Mouse (Mus musculus) CD4-positive helper T cell, adult 2 months (primary cell): ENCODE data around the gene Tmem53.
"Not testable (repeated sequence)": the region's sequence is repeated elsewhere in the genome, so short reads cannot be mapped to it uniquely, and the experiment has no call there.

ENCODE experiments used
- DNase-seq: peaks from one replicate; pipeline ENCODE4 v3.0.0-alpha.2; 2012; ENCODE audit warnings: low read depth, missing footprints, low spot score

Gene Tmem53

DNA sequence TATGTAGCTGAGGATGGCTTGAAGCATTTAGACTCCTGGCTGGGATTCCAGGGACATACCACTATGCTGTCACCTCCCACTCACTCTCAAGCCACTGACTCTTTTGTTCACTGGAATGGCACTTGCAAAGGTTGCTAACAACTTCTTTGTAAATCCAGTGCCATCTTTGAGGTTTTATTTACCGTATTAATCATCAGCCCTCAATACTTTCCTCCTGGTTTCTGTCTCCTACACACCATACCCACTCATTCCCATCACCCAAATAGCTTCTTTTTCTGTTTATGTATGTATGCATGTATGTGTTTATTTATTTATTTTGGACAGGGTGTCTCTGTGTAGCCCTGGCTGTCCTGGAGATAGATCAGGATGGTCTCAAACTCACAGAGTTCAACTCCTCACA, 769 bp upstream of the Tmem53 start:
- no peak for DNase-seq

DNA sequence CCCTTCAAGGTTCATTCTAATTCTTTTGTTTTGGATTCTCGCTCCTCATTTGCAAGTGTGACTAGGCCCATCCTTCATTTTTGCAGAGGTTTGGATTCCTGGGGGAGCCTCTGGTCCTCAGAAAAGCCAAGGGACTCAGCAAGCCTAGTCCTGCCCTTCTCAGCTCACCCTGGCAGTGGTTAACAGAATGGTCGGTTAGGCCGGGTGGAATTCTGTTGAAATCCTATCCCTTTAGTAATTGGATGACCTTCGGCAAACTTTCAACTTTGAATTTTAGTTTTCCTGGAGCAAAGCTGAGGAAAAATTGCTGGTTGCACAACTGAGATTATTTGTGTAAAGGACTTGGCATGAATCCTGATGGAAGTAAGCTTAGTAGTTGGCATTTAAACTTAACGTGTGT, 600 bp downstream of the Tmem53 start:
- DNase-seq = no peak

GRCm38 (mm10) chr4:117252755-117253154, 1.0 kb downstream of the Tmem53 start:
- no peak for DNase-seq

DNA sequence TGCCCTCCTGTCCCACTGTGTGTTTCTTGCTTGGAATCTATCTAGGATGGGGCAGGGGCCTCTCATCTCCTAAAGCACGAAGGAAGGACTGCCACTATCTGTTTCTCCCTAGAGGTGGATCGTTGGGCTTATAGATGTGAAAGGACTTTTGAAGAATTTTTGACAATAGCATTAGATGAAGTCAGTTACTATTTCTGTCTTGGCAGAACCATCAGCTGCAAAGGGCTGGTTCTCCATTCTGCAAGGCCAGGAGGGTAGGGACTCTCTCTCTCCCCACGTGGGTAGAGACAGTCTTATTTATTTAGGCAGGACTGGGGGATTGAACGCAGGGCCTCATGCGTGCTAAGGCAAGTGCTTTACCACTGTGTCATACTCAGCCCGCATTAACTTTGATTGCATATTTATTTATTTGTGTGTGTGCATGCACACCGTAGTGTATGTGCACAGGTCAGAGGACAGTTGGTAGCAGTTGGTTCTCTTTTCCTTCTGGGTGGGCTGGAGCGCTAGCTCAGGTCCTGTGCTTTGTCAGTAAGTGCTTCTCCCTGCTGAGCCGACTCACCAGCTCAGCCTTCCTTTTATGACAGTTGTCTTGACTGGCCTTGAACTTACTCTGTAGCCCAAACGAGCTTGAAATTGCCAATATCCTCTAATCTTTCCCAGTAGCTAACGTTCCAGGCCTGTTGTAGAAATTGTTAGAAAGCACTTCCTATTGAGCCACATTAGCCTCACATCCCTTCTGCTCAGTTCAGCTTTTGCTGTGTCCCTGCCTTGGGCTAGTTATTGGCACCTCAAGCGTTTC, 1.7 kb downstream of the Tmem53 start:
- DNase-seq = no peak

GRCm38 (mm10) chr4:117254017-117254627, 2.4 kb downstream of the Tmem53 start:
- DNase-seq = no peak

- DNase-seq = no peak
Measured at GRCm38 (mm10) chr4:117254672-117255071, 2.9 kb downstream of the Tmem53 start.

DNA sequence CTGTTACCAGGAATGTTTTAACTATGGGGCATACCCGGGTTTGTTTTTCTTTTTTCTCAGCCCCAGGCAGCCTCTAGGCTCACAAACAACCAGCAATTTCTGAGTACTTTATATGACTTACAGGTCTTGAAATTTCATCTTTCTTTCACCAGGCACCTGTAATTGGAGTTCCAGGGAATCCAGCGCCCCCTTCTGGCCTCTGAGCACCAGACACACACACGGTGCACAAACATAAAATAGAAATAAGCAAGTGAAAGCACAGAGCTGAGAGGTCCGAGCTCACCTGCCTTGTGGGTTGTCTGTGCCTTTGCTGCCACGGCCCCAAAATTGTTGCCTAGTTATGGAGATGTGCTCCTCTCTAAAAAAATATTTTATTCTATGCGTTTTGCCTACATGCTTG, 8.2 kb downstream of the Tmem53 start:
- DNase-seq = not testable (repeated sequence)

DNA sequence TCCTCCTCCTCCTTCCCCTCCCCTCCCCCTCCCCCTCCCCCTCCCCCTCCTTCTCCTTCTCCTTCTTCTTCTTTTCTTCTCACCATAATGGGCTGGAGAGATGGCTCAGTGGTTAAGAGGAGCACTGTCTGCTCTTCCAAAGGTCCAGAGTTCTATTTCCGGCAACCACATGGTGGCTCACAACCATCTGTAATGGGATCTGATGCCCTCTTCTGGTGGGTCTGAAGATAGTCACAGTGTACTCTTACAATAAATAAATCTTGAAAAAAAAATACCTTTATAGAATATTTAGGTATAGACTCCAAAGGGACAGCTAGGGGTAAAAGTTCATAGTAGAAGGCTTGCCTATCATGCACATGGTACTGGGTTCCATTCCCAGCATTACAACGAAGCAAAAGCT, 9.5 kb downstream of the Tmem53 start:
- no peak for DNase-seq

- DNase-seq = no peak
Measured at GRCm38 (mm10) chr4:117262101-117262913, 10.6 kb downstream of the Tmem53 start.

DNA sequence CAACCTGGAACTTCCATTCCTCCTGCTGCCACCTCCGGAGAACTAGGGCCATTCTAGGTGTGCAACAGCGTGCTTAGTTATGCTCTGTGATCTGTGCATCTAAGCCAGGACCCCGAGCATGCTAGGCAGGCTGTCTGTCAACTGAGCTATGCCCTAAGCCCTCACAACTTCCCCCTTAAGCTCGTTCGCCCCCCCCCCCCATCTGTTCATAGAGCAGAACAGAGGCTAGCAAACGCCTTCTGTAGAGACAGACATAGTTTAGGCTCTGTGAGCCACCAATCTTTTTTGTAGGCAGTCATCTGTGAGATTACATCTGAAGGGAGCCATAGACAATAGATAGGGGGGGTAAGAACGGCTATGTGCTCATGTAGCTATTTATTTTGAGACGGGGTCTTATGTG, 11.2 kb downstream of the Tmem53 start:
- no peak for DNase-seq

GRCm38 (mm10) chr4:117267284-117267683, 15.5 kb downstream of the Tmem53 start:
- DNase-seq = peak; percentile 64

- DNase-seq = no peak
Measured at GRCm38 (mm10) chr4:117267831-117268437, 16.2 kb downstream of the Tmem53 start.

DNA sequence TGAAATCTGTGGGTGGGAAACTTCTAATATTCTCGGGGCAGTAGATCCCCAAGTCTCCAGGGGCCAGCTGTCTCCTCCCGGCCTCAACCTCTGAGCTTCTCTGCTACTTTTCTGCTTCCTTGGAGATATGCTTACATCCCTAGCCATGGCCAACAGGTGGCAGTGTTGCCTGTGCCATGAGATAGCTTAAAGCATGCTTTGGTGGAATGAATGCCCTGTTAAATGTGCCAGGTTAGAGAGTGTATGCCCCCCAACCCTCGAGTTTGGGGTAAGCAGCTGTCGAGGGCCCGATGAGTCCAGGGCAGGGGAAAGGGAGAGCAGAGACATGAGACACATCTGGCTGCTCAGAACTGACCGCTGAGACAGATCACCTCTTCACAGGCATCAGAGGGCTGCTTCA, 18.5 kb downstream of the Tmem53 start:
- peak; percentile 60 for DNase-seq

- DNase-seq = no peak
Measured at GRCm38 (mm10) chr4:117272459-117272858, 20.7 kb downstream of the Tmem53 start.

GRCm38 (mm10) chr4:117274720-117275119, 23.0 kb downstream of the Tmem53 start:
- DNase-seq = no peak

DNA sequence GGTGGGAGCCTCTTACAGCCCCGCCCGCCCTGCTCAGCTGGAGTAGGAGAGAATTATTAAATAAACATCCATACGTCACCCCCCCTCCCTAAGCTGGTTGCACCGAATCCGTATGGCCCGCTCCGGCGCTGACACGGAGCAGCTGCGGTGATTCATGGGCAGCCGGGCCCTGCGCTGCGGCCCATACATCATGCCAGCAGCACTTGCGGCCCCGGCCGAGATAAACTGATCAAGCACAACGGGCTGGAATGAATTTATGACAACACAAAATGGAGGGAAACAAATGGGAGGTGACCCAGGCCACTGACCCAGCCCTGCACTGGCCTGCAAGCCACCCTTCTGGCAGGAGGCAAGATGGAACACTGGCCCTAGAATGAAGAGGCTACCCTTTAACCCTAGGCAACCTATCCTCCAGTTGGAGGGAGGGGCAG, 24.5 kb downstream of the Tmem53 start:
- DNase-seq = no peak

DNA sequence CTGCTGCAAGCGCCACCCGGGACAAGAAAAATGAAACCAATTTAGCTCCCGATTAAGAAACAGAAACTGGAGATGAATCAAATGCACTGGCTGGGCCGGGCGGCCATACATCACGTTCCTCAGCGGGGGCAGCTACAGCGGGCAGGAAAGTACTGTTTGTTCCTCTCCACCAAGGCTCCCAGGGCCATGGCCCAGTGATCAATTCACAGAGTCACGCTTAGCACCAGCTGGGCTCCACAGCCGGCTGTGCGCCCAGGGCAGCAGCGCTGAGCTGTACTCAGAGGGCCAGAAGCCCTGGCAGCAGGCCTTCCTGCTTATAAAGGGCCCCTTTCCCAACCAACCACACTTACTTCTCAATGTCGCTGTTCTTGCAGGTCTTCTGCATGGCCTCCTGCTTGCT, 25.3 kb downstream of the Tmem53 start:
- DNase-seq = no peak

DNA sequence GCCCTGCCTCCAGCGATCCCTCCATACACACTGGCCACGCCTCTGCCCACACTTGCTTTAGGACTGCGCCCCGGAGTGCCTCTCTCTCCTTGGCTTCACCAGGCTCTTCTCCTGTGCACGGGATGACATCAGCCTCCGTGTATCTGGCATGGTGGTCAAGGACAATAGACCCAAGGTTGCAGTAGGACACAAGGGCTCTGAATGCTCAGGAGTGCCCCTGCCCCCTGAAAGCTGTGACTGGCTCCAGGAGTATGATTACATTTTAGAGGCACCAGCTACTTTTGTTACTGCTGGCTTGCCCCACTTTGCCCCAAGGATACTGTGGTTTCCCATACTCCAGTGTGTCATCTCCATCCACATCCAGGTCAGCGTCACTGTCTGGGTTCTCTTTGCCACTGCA, 25.9 kb downstream of the Tmem53 start:
- no peak for DNase-seq

DNA sequence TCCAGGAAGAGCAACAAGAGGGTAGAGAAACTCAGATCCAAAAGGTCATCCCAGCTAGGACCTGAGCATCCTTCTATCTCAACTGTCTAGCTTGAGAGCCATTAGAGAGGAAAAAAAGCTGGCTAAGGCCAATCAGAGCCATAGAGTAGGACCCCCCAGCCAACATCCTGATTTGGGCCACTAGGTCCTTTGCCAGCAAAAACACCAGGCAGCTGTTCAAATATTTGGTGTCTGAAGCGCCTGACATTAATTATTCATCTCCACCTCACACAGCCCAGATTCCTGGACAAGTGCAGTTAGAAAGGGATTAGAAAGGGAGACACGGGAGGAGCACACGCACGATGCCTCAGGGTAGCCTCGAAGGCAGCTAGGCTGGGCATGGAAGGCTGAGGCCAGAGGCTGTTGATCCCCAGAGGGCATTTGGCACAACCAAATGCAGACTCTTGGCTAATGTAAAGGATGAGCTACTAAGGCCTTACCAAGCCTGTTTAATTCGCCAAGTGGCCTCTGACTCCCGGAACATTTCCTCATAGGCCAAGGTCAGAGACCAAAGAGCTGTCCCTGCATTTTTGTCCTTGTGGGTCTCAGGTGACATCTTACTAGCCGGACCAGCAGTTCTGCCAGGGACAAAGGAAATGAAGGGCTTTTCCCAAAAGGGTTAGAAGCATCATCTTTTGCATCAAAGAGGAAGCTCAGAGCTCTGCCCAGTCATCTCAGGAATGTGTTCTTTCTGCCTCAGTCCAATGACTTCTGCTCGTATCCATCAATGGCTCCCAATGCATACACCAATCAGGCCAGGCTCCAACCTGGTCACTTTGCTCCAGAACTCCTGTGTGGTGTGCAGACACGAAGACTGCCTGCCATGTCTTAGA, 26.9 kb downstream of the Tmem53 start:
- DNase-seq = no peak

- no peak for DNase-seq
Measured at GRCm38 (mm10) chr4:117279253-117279642, 27.5 kb downstream of the Tmem53 start.

DNA sequence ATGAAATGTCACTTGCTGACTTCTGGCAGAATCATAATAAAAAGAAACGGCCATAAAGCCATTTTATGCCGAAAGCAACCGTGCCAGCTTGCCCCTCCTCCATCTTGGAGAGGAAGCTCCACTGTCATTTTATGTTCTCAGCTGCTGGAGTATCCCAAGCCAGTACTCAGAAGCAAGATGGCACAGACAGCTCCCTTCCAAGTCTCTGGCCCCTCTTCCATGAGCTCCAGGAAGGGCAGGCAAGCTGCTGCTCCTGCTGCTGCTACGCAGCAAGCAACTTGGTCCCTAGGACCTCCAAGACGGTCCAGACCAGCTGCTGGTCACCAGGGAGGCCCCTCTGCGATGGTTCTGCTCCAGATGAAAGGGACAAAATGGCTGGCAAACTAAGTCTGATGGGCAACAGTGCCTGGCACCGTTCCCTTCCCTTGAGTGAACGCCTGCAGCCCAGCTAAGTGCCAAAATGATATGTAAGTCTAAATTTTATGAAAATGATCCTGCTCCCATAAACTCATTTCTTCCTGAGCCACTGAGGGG, 28.7 kb downstream of the Tmem53 start:
- DNase-seq = no peak
